Mouse (Mus musculus) testis, postnatal 10 days (tissue): ENCODE results near the gene Gm3298.
"Not testable (repeated sequence)": the region's sequence is repeated elsewhere in the genome, so short reads cannot be mapped to it uniquely, and the experiment has no call there.

Experiments
- DNase-seq: peaks from one replicate; pipeline ENCODE4 v3.0.0; 2021; ENCODE audit warnings: low spot score

Gm3298 gene

DNA sequence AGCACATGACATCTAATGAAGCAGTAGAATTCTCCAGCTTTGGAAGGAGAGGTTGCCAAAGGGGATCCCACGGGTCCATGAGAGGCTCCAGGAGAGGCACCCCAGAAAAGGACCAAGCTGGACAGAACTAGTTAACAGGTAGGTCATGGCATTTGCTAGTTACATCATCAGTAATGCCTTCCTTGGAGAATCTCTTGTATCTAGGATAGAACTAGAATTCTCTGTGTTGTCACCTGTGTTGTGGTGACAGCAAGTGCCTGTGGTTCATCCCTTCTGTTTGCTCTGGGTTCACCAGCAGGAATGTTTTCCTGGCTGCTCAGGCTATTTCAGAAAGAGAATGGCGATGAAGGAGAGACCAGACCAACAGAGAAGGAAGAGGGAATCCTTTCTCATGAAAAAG lies at the start of gene Gm3298:
Gm3298 (plus strand) TSS at position 301 of the 400 bp plus-strand sequence.
- not testable (repeated sequence) for DNase-seq

- DNase-seq: not testable (repeated sequence)
Observed at GRCm38 (mm10) chr14:4983635-4984034, 32.1 kb upstream of the Gm3298 start, which contains the start of gene Gm8297. TSS of gene Gm8297 (plus strand) at chr14:4983935.

GRCm38 (mm10) chr14:5050329-5050728 lies 34.6 kb downstream of the Gm3298 start, which contains the start of gene 4930555G01Rik:
TSS of gene 4930555G01Rik (plus strand) at chr14:5050629.
- not testable (repeated sequence) for DNase-seq
